Mouse (Mus musculus) cerebellum, adult 2 months (tissue): ENCODE data around the gene Ttyh3.

Source experiments
- CTCF ChIP-seq: fragments of 200-500 bp; IDR thresholded peaks from 2 replicates; pipeline ENCODE4 v1.5.1; 2011; ENCODE audit warnings: low read depth, mild to moderate bottlenecking, control low read depth, low read length, moderate library complexity, borderline replicate concordance; ENCODE audit not compliant: insufficient read depth
- POLR2A ChIP-seq: fragments of 200-500 bp; IDR thresholded peaks from 2 replicates; pipeline ENCODE4 v1.6.1; 2011; ENCODE audit warnings: low read length, control low read depth, borderline replicate concordance; ENCODE audit not compliant: insufficient read depth

GRCm38 (mm10) chr5:140596426-140596825 is 52.4 kb downstream of the Ttyh3 start:
- TF ChIP-seq CTCF (no peak), POLR2A (no peak)
